Mouse (Mus musculus) G1E (cell line): ENCODE results near the gene Izumo1r.

ENCODE experiments used
- CTCF ChIP-seq: IDR thresholded peaks from 2 replicates; pipeline ENCODE4 v1.5.1; 2012; ENCODE audit warnings: low read depth, low read length, inconsistent platforms, mixed read lengths
- GATA1 ChIP-seq: IDR thresholded peaks from 2 replicates; pipeline ENCODE4 v1.6.1; 2012; ENCODE audit warnings: borderline replicate concordance, low read length, inconsistent platforms, mixed read lengths

GRCm38 (mm10) chr9:14946677-14947076, 42.9 kb upstream of the Izumo1r start:
- TF ChIP-seq GATA1 = no peak
- TF ChIP-seq CTCF = no peak
